Mouse (Mus musculus): Measurements from ENCODE around the gene Rps28. TPM values are rescaled to one million over a fixed set of nuclear protein-coding genes. Genes with fewer than 3 reads are reported as not detected.

The Rps28 gene
- total RNA-seq, 1 experiment from 2014 or later, result 701 TPM

GRCm38 (mm10) chr17:33815399-33815798 is 9.0 kb downstream of the Rps28 start:
- no peak for ATAC-seq (ENCODE audit: extremely low read depth, insufficient number of reproducible peaks, low FRiP score, poor library complexity, severe bottlenecking)

- ATAC-seq (ENCODE audit: extremely low read depth, insufficient number of reproducible peaks, low FRiP score, poor library complexity, severe bottlenecking), result no peak
Measured at GRCm38 (mm10) chr17:33812990-33813389, 11.4 kb downstream of the Rps28 start.

GRCm38 (mm10) chr17:33812475-33812874 is 11.9 kb downstream of the Rps28 start:
- ATAC-seq (ENCODE audit: extremely low read depth, insufficient number of reproducible peaks, low FRiP score, poor library complexity, severe bottlenecking), result no peak

GRCm38 (mm10) chr17:33811142-33811516 is 13.2 kb downstream of the Rps28 start:
- ATAC-seq (ENCODE audit: extremely low read depth, insufficient number of reproducible peaks, low FRiP score, poor library complexity, severe bottlenecking), result no peak

GRCm38 (mm10) chr17:33810334-33811141 is 13.8 kb downstream of the Rps28 start, which contains the start of gene Kank3:
Gene Kank3 (plus strand): TSS chr17:33810519.
- ATAC-seq (ENCODE audit: extremely low read depth, insufficient number of reproducible peaks, low FRiP score, poor library complexity, severe bottlenecking), result peak; percentile 79

- no peak for ATAC-seq (ENCODE audit: extremely low read depth, insufficient number of reproducible peaks, low FRiP score, poor library complexity, severe bottlenecking)
Measured at GRCm38 (mm10) chr17:33808192-33808591, 16.2 kb downstream of the Rps28 start.

- no peak for ATAC-seq (ENCODE audit: extremely low read depth, insufficient number of reproducible peaks, low FRiP score, poor library complexity, severe bottlenecking)
Measured at GRCm38 (mm10) chr17:33807181-33807888, 17.0 kb downstream of the Rps28 start.

- ATAC-seq (ENCODE audit: extremely low read depth, insufficient number of reproducible peaks, low FRiP score, poor library complexity, severe bottlenecking), result no peak
Measured at GRCm38 (mm10) chr17:33804745-33805144, 19.6 kb downstream of the Rps28 start.

GRCm38 (mm10) chr17:33804205-33804604 is 20.2 kb downstream of the Rps28 start:
- ATAC-seq (ENCODE audit: extremely low read depth, insufficient number of reproducible peaks, low FRiP score, poor library complexity, severe bottlenecking), result no peak

GRCm38 (mm10) chr17:33802221-33802620 is 22.1 kb downstream of the Rps28 start:
- peak; percentile 44; the same call in 1 of the 2 replicates for ATAC-seq (ENCODE audit: extremely low read depth, insufficient number of reproducible peaks, low FRiP score, poor library complexity, severe bottlenecking)

- ATAC-seq (ENCODE audit: extremely low read depth, insufficient number of reproducible peaks, low FRiP score, poor library complexity, severe bottlenecking), result no peak
Measured at GRCm38 (mm10) chr17:33799277-33799676, 25.1 kb downstream of the Rps28 start.

GRCm38 (mm10) chr17:33798306-33798705 is 26.1 kb downstream of the Rps28 start:
- no peak for ATAC-seq (ENCODE audit: extremely low read depth, insufficient number of reproducible peaks, low FRiP score, poor library complexity, severe bottlenecking)

- no peak for ATAC-seq (ENCODE audit: extremely low read depth, insufficient number of reproducible peaks, low FRiP score, poor library complexity, severe bottlenecking)
Measured at GRCm38 (mm10) chr17:33788732-33789131, 35.6 kb downstream of the Rps28 start.

GRCm38 (mm10) chr17:33786375-33786774 is 38.0 kb downstream of the Rps28 start:
- no peak for ATAC-seq (ENCODE audit: extremely low read depth, insufficient number of reproducible peaks, low FRiP score, poor library complexity, severe bottlenecking)

- no peak for ATAC-seq (ENCODE audit: extremely low read depth, insufficient number of reproducible peaks, low FRiP score, poor library complexity, severe bottlenecking)
Measured at GRCm38 (mm10) chr17:33784939-33785338, 39.4 kb downstream of the Rps28 start.

- no peak for ATAC-seq (ENCODE audit: extremely low read depth, insufficient number of reproducible peaks, low FRiP score, poor library complexity, severe bottlenecking)
Measured at GRCm38 (mm10) chr17:33783408-33783807, 41.0 kb downstream of the Rps28 start.

- ATAC-seq (ENCODE audit: extremely low read depth, insufficient number of reproducible peaks, low FRiP score, poor library complexity, severe bottlenecking), result no peak
Measured at GRCm38 (mm10) chr17:33782067-33782466, 42.3 kb downstream of the Rps28 start.

- peak; percentile 58 for ATAC-seq (ENCODE audit: extremely low read depth, insufficient number of reproducible peaks, low FRiP score, poor library complexity, severe bottlenecking)
Measured at GRCm38 (mm10) chr17:33781124-33781977, 43.0 kb downstream of the Rps28 start, which contains the start of gene Angptl4. Gene Angptl4 (minus strand): TSS chr17:33781830.

GRCm38 (mm10) chr17:33780431-33780830 is 43.9 kb downstream of the Rps28 start:
- no peak for ATAC-seq (ENCODE audit: extremely low read depth, insufficient number of reproducible peaks, low FRiP score, poor library complexity, severe bottlenecking)
